ENCODE assay signal across 15 mouse cellular contexts in the genomic region with DNA sequence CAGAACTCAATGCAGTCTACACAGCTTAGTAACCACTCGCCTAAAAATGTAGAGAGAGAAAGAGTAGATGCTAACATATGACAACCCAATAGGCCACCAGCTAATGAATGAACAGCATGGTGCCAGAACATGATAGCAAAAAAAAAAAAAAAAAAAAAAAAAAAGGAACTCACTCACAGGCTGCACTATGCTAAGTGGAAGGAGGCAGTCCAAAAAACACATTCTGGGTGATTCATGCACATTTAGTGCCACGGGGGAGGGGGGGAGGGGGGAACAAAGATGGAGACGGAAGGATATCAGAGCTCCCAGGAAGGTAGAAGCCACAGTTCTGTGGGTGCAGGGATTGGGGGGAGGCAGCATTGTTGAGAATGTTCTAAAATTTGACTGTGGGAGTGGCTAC.
"Had no signal": no experiment of that assay in that cellular context is flagged by ENCODE, and none has a peak within 500 bp of the region (broad histone marks: within the 10 kb centered on the region; RNA-seq: fewer than 3 reads in every experiment).

No protein-coding gene starts in this region.

- H3K4me2 ChIP-seq: kidney, embryonic 15.5 days; limb, embryonic 12.5 days; liver, embryonic 13.5 days; lung, embryonic 15.5 days; midbrain, embryonic 11.5 days had no signal

- H3K27me3 ChIP-seq: kidney, embryonic 15.5 days; limb, embryonic 12.5 days; liver, embryonic 13.5 days; lung, embryonic 15.5 days had no signal

- ATAC-seq: liver, postnatal 0 days had no signal

- H3K36me3 ChIP-seq: liver, embryonic 13.5 days; lung, embryonic 15.5 days had no signal

- H3K4me1 ChIP-seq: kidney, embryonic 15.5 days; liver, embryonic 13.5 days; lung, embryonic 15.5 days; megakaryocyte, embryonic 14.5 days had no signal

- H3K27ac ChIP-seq: kidney, embryonic 15.5 days; limb, embryonic 12.5 days; liver, embryonic 13.5 days; lung, embryonic 15.5 days; macrophage; stomach, postnatal 0 days had no signal

- H3K4me3 ChIP-seq: kidney, embryonic 15.5 days; limb, embryonic 12.5 days; liver, embryonic 13.5 days; lung, embryonic 15.5 days; megakaryocyte, embryonic 14.5 days had no signal

- H3K9ac ChIP-seq: kidney, embryonic 15.5 days; limb, embryonic 12.5 days; liver, embryonic 13.5 days; liver, postnatal 0 days; lung, embryonic 15.5 days had no signal

- DNase-seq: kidney, postnatal 25 days; layer of hippocampus, adult 9-11 months; layer of hippocampus, postnatal 36 days; liver; liver, embryonic 13.5 days; liver, postnatal 0 days; lung, postnatal 14 days; thymus, postnatal 4 days had no signal

- H3K9me3 ChIP-seq: kidney, embryonic 15.5 days; liver, embryonic 13.5 days; lung, embryonic 15.5 days had no signal
